Mouse (Mus musculus): ENCODE results near the gene Plekhh1. TPM values are rescaled to one million over a fixed set of nuclear protein-coding genes. Genes with fewer than 3 reads are reported as not detected.

Plekhh1 gene
- polyA plus RNA-seq, 1 experiment from 2014 or later = 7.9 TPM

GRCm38 (mm10) chr12:79041436-79041835 lies 12.5 kb downstream of the Plekhh1 start:
- H3K4me3 ChIP-seq = no peak overlapping the region
- H3K27me3 ChIP-seq (ENCODE audit: low read depth, poor library complexity, severe bottlenecking) = no peaks in the 10 kb centered on the region
- peaks cover 55% of the 10 kb centered on the region for H3K36me3 ChIP-seq
- H3K9me3 ChIP-seq (replicated peaks) = no peaks in the 10 kb centered on the region
- H3K27ac ChIP-seq (replicated peaks) = no peak overlapping the region
- no peak for DNase-seq (ENCODE audit: low spot score)
- H3K4me1 ChIP-seq = no peaks in the 10 kb centered on the region

GRCm38 (mm10) chr12:79044668-79045067 lies 15.7 kb downstream of the Plekhh1 start:
- H3K27ac ChIP-seq (replicated peaks) = no peak overlapping the region
- no peak for DNase-seq (ENCODE audit: low spot score)
- 83% methylated on average over 8 of the region's 8 CpGs for whole genome bisulfite sequencing
- no peaks in the 10 kb centered on the region for H3K4me1 ChIP-seq
- no peaks in the 10 kb centered on the region for H3K9me3 ChIP-seq (replicated peaks)
- no peak overlapping the region for H3K4me3 ChIP-seq
- H3K27me3 ChIP-seq (ENCODE audit: low read depth, poor library complexity, severe bottlenecking) = no peaks in the 10 kb centered on the region
- H3K36me3 ChIP-seq = peaks cover 74% of the 10 kb centered on the region

DNA sequence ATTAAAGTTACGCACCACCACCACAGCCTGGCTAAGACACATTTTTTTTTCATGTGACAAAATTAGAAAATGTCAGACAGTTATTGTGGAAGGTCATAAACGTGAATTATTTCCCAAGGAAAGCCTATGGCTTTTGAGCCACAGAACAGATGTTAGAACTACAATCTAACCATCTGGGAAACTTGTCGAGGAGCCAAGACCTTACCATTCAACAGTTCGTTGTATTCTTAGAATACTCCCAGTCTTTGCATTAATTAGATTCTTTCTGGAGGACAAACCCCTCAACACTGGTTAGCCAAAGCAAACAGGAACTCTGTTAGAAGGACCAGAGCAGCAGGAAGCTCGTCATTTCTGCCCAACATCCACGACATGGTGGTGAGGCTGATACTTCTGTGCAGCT lies 17.2 kb downstream of the Plekhh1 start:
- WGBS = 85% methylated on average over 6 of the region's 6 CpGs
- Histone ChIP-seq H3K4me3 (no peak overlapping the region), H3K36me3 (peaks cover 78% of the 10 kb centered on the region), H3K27ac (replicated peaks) (no peak overlapping the region), H3K9me3 (replicated peaks) (no peaks in the 10 kb centered on the region), H3K27me3 (ENCODE audit: low read depth, poor library complexity, severe bottlenecking) (no peaks in the 10 kb centered on the region), H3K4me1 (no peaks in the 10 kb centered on the region)
- no peak for DNase-seq (ENCODE audit: low spot score)

GRCm38 (mm10) chr12:79047203-79047602 lies 18.2 kb downstream of the Plekhh1 start:
- no peak for DNase-seq (ENCODE audit: low spot score)
- 90% methylated on average over 7 of the region's 7 CpGs for WGBS
- Histone ChIP-seq H3K36me3 (peaks cover 69% of the 10 kb centered on the region), H3K4me1 (no peaks in the 10 kb centered on the region), H3K27me3 (ENCODE audit: low read depth, poor library complexity, severe bottlenecking) (no peaks in the 10 kb centered on the region), H3K4me3 (no peak overlapping the region), H3K9me3 (replicated peaks) (no peaks in the 10 kb centered on the region), H3K27ac (replicated peaks) (no peak overlapping the region)

- DNase-seq (ENCODE audit: low spot score) = no peak
- Histone ChIP-seq H3K4me3 (no peak overlapping the region), H3K4me1 (no peaks in the 10 kb centered on the region), H3K27me3 (ENCODE audit: low read depth, poor library complexity, severe bottlenecking) (no peaks in the 10 kb centered on the region), H3K9me3 (replicated peaks) (no peaks in the 10 kb centered on the region), H3K36me3 (peaks cover 67% of the 10 kb centered on the region), H3K27ac (replicated peaks) (no peak overlapping the region)
- WGBS = 100% methylated on average over 1 of the region's 1 CpGs
Measured at GRCm38 (mm10) chr12:79048898-79049297, 19.9 kb downstream of the Plekhh1 start.

- WGBS = 81% methylated on average over 2 of the region's 2 CpGs
- peaks cover 68% of the 10 kb centered on the region for H3K36me3 ChIP-seq
Measured at GRCm38 (mm10) chr12:79049807-79050206, 20.8 kb downstream of the Plekhh1 start.

DNA sequence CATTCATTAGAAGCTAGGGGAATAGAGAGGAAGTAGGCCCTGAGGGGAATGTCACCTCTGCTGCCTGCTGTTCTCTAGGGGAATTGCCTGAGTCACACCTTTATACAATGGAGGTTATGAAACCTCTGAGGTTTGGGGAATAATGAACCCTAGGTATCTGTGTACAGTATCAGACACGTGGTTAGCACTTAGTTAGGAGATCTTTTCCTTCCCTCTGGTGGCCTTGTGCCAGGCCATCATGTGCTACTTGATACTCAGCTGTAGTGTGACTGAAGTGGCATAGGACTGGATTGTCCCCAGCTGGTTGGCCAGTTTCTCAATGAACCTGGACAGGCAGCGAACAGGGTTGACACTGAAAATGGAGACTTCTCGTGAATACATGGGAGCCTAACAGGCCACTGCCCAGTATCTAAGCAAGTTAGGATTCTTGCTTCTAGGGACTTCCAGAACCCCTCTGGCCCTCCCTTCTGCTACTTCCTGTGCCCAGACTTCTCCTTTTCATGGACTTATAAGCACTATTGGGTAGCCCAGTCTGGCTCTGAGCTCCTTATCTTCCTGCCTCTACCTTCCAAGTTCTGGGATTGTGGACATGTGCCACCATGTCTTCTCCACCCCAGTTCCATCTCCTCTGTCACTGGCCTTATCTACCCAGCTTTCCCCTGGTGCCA lies 21.7 kb downstream of the Plekhh1 start:
- DNase-seq (ENCODE audit: low spot score) = no peak
- 92% methylated on average over 3 of the region's 3 CpGs for WGBS
- H3K36me3 ChIP-seq = peaks cover 68% of the 10 kb centered on the region
- H3K27ac ChIP-seq (replicated peaks) = no peak overlapping the region
- H3K27me3 ChIP-seq (ENCODE audit: low read depth, poor library complexity, severe bottlenecking) = no peaks in the 10 kb centered on the region
- no peaks in the 10 kb centered on the region for H3K4me1 ChIP-seq
- no peaks in the 10 kb centered on the region for H3K9me3 ChIP-seq (replicated peaks)
- no peak overlapping the region for H3K4me3 ChIP-seq

More at GRCm38 (mm10) chr12:79049807-79050206, 20.8 kb downstream of the Plekhh1 start:
- H3K4me1 ChIP-seq = no peaks in the 10 kb centered on the region
- DNase-seq (ENCODE audit: low spot score) = no peak
- H3K9me3 ChIP-seq (replicated peaks) = no peaks in the 10 kb centered on the region
- H3K27ac ChIP-seq (replicated peaks) = no peak overlapping the region
- no peak overlapping the region for H3K4me3 ChIP-seq
- no peaks in the 10 kb centered on the region for H3K27me3 ChIP-seq (ENCODE audit: low read depth, poor library complexity, severe bottlenecking)

DNA sequence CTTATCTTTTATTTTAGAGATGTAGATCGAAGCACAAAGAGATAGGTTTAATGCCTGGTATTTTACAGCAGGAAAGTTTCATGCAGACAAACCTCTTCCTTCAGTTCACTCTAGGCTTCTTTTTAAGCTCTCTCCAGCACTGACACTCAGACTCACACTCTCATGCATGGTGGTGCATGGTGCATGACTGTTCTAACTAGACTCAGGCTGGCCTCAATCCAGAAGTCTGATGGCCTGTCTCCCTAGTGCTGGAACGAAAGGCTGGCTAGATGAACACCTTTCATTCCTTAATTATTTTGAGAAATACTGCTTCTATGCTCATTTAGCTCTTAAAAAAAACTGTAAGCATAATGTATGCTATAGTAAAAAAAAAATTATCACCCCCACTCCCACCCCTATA lies 23.1 kb downstream of the Plekhh1 start:
- H3K36me3 ChIP-seq = peaks cover 66% of the 10 kb centered on the region
- H3K27me3 ChIP-seq (ENCODE audit: low read depth, poor library complexity, severe bottlenecking) = no peaks in the 10 kb centered on the region
- no peak overlapping the region for H3K27ac ChIP-seq (replicated peaks)
- H3K4me3 ChIP-seq = no peak overlapping the region
- 92% methylated on average over 2 of the region's 2 CpGs for WGBS
- no peaks in the 10 kb centered on the region for H3K9me3 ChIP-seq (replicated peaks)
- no peaks in the 10 kb centered on the region for H3K4me1 ChIP-seq
- no peak for DNase-seq (ENCODE audit: low spot score)

- DNase-seq (ENCODE audit: low spot score) = no peak
- peaks cover 55% of the 10 kb centered on the region for H3K36me3 ChIP-seq
- WGBS = 93% methylated on average over 7 of the region's 7 CpGs
- no peak overlapping the region for H3K4me3 ChIP-seq
- H3K9me3 ChIP-seq (replicated peaks) = no peaks in the 10 kb centered on the region
- no peaks in the 10 kb centered on the region for H3K27me3 ChIP-seq (ENCODE audit: low read depth, poor library complexity, severe bottlenecking)
- H3K27ac ChIP-seq (replicated peaks) = no peak overlapping the region
- H3K4me1 ChIP-seq = no peaks in the 10 kb centered on the region
Measured at GRCm38 (mm10) chr12:79055276-79055675, 26.3 kb downstream of the Plekhh1 start.

GRCm38 (mm10) chr12:79059573-79059972 lies 30.6 kb downstream of the Plekhh1 start:
- DNase-seq (ENCODE audit: low spot score) = no peak
- no peaks in the 10 kb centered on the region for H3K9me3 ChIP-seq (replicated peaks)
- H3K36me3 ChIP-seq = peaks cover 57% of the 10 kb centered on the region
- H3K4me3 ChIP-seq = no peak overlapping the region
- no peaks in the 10 kb centered on the region for H3K27me3 ChIP-seq (ENCODE audit: low read depth, poor library complexity, severe bottlenecking)
- 85% methylated on average over 6 of the region's 6 CpGs for WGBS
- no peaks in the 10 kb centered on the region for H3K4me1 ChIP-seq
- no peak overlapping the region for H3K27ac ChIP-seq (replicated peaks)

DNA sequence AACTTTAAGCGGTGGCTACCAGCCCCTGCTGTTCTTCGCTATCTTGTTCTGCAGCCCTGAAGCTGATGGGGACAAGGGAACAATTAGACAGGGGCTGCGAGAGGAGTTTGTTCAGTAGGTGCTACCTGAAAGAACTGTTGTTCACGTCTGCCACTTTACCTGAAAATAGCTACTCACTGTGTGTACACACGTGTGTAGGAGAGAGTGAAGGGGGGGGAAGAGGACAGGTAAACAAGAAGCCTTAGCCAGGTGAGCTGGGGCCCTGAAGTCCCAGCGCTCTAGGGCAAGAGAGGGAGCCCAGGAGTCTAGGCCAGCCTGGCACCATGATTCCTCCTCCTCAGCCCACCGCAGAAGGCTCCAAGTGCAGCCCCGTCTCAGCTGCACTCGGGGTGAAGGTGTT lies 31.2 kb downstream of the Plekhh1 start:
- H3K9me3 ChIP-seq (replicated peaks) = no peaks in the 10 kb centered on the region
- no peaks in the 10 kb centered on the region for H3K27me3 ChIP-seq (ENCODE audit: low read depth, poor library complexity, severe bottlenecking)
- 91% methylated on average over 9 of the region's 9 CpGs for WGBS
- no peaks in the 10 kb centered on the region for H3K4me1 ChIP-seq
- H3K27ac ChIP-seq (replicated peaks) = no peak overlapping the region
- no peak for DNase-seq (ENCODE audit: low spot score)
- peaks cover 57% of the 10 kb centered on the region for H3K36me3 ChIP-seq
- no peak overlapping the region for H3K4me3 ChIP-seq

- WGBS = 81% methylated on average over 7 of the region's 7 CpGs
- H3K36me3 ChIP-seq = peaks cover 57% of the 10 kb centered on the region
- H3K4me1 ChIP-seq = no peaks in the 10 kb centered on the region
- no peaks in the 10 kb centered on the region for H3K27me3 ChIP-seq (ENCODE audit: low read depth, poor library complexity, severe bottlenecking)
- H3K9me3 ChIP-seq (replicated peaks) = no peaks in the 10 kb centered on the region
- DNase-seq (ENCODE audit: low spot score) = no peak
- H3K27ac ChIP-seq (replicated peaks) = no peak overlapping the region
- H3K4me3 ChIP-seq = no peak overlapping the region
Measured at GRCm38 (mm10) chr12:79060766-79061652, 32.0 kb downstream of the Plekhh1 start.

- Histone ChIP-seq H3K27me3 (ENCODE audit: low read depth, poor library complexity, severe bottlenecking) (no peaks in the 10 kb centered on the region), H3K4me1 (no peaks in the 10 kb centered on the region), H3K36me3 (peaks cover 85% of the 10 kb centered on the region), H3K4me3 (no peak overlapping the region), H3K27ac (replicated peaks) (no peak overlapping the region), H3K9me3 (replicated peaks) (no peaks in the 10 kb centered on the region)
- no peak for DNase-seq (ENCODE audit: low spot score)
- WGBS = 92% methylated on average over 13 of the region's 13 CpGs
Measured at GRCm38 (mm10) chr12:79064451-79064850, 35.5 kb downstream of the Plekhh1 start.

Measured in midbrain, embryonic 10.5 days (tissue).